Mouse (Mus musculus): ENCODE measurements around the gene Fam129a.

GRCm38 (mm10) chr1:151686696-151687095 is 115.7 kb downstream of the Fam129a start:
- TF ChIP-seq CTCF (IDR thresholded peaks at IDR 0.05), result no peak
- no peak; the same call in 1 of the 2 replicates for TF ChIP-seq EP300 (IDR thresholded peaks at IDR 0.05)

All from lung, postnatal 0 days (tissue).